Mouse (Mus musculus) hindbrain, embryonic 15.5 days (tissue): ENCODE measurements around the gene Plppr2. TPM values are rescaled to one million over a fixed set of nuclear protein-coding genes. Genes with fewer than 3 reads are reported as not detected.

Experiments
- ATAC-seq: fragments of 200-750 bp; cut with Nextera tagmentation; 2 replicates; pipeline ENCODE4 v1.8.0; 2017; ENCODE audit warnings: low read depth, moderate number of reproducible peaks, moderate TSS enrichment; ENCODE audit not compliant: low FRiP score
- H3K27ac ChIP-seq: fragments of 300-500 bp; sonication (generic); replicated peaks from 2 replicates; pipeline ENCODE4 v1.5.1; 2015; ENCODE audit warnings: mild to moderate bottlenecking, inconsistent platforms
- H3K27me3 ChIP-seq: fragments of 300-500 bp; sonication (generic); 2 replicates; pipeline ENCODE4 v1.6.1; 2015; ENCODE audit warnings: control low read depth, inconsistent platforms
- H3K36me3 ChIP-seq: fragments of 300-500 bp; sonication (generic); 2 replicates; pipeline ENCODE4 v1.6.1; 2015; ENCODE audit warnings: control low read depth, inconsistent platforms
- H3K4me1 ChIP-seq: fragments of 300-500 bp; sonication (generic); replicated peaks from 2 replicates; pipeline ENCODE4 v1.6.1; 2015; ENCODE audit warnings: control low read depth, inconsistent platforms
- H3K4me2 ChIP-seq: fragments of 300-500 bp; sonication (generic); 2 replicates; pipeline ENCODE4 v1.6.1; 2015; ENCODE audit warnings: moderate library complexity, mild to moderate bottlenecking, inconsistent platforms
- H3K4me3 ChIP-seq: fragments of 300-500 bp; sonication (generic); 2 replicates; pipeline ENCODE4 v1.5.1; 2015; ENCODE audit warnings: mild to moderate bottlenecking, inconsistent platforms
- H3K9ac ChIP-seq: fragments of 300-500 bp; sonication (generic); 2 replicates; pipeline ENCODE4 v1.6.1; 2015; ENCODE audit warnings: inconsistent platforms
- H3K9me3 ChIP-seq: fragments of 300-500 bp; sonication (generic); 2 replicates; pipeline ENCODE4 v1.6.1; 2016; ENCODE audit warnings: control low read depth, inconsistent platforms
- WGBS: fragments of 180-500 bp; shearing (Covaris S2); methylation state at CpG from one replicate; pipeline ENCODE4 v1.1.7; 2015; 5-methylcytosine and 5-hydroxymethylcytosine counted together
- polyA plus RNA-seq: library from polyadenylated mRNA; unstranded; fragments of >200 nt; fragmentation: Nextera tagmentation; extraction: Ambion mirVana; gene quantifications from 2 replicates; pipeline ENCODE4 v1.2.1, GENCODE M21; 2015

Plppr2 gene
- polyA plus RNA-seq, 1 experiment from 2014 or later, result 119 TPM

DNA sequence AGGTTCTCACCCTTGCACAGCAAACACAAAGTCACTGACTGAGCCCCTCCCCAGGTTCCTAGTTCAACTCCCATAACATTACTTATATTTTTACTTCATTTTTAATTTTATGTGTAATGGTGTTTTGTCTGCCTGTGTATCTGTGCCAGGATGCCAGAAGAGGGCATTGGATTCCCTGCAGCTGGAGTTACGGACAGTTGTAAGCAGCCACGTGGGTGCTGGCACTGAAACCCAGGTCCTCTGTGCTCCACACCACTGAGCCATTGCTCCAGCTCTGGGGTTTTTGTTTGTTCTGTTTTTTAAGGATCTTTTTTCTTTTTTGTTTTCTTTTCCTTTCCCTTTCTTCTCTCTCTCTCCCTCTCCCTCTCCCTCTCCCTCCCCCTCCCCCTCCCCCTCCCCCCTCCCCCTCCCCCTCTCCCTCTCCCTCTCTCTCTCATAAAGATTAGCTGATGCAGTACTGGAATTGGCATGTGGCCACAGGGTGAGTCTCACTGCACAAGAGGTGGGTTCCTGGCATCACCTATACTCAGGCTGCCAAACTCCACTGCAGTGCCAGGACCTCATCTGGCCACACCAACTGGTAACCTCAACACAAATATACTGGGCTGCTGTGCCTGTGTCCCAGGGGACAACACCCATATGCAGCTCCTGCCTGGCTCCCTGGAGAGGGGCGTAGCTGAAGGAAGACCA lies 59.5 kb downstream of the Plppr2 start:
- 82% methylated on average over 3 of the region's 3 CpGs for WGBS
- Histone ChIP-seq H3K27ac (no peak overlapping the region), H3K36me3 (no peaks in the 10 kb centered on the region), H3K9me3 (no peaks in the 10 kb centered on the region), H3K4me3 (no peak overlapping the region), H3K4me2 (no peak overlapping the region), H3K27me3 (peaks cover 10% of the 10 kb centered on the region), H3K4me1 (no peaks in the 10 kb centered on the region), H3K9ac (no peak overlapping the region)
- ATAC-seq, result no peak

Other genes starting within 250 kb of the Plppr2 start
- 15.6 and 18.3 TPM in 2 replicates for gene Ldlr, start 213.6 kb upstream of the Plppr2 start, polyA plus RNA-seq
- 26.4 and 27.2 TPM in 2 replicates for gene Spc24, start 176.7 kb upstream of the Plppr2 start, polyA plus RNA-seq
- 5.2 and 5.8 TPM in 2 replicates for gene Kank2, start 138.3 kb upstream of the Plppr2 start, polyA plus RNA-seq
- 0.88 TPM in 2 replicates for gene Angptl8, start 101.5 kb upstream of the Plppr2 start, polyA plus RNA-seq
- 16.4 and 21.2 TPM in 2 replicates for gene Dock6, start 84.4 kb upstream of the Plppr2 start, polyA plus RNA-seq
- gene Rab3d, start 18.8 kb upstream of the Plppr2 start, polyA plus RNA-seq, result 21.1 and 23.0 TPM in 2 replicates
- 8.5 and 11.7 TPM in 2 replicates for gene Ccdc159, start 9.6 kb upstream of the Plppr2 start, polyA plus RNA-seq
- 51.7 and 53.8 TPM in 2 replicates for gene Tmem205, start 9.5 kb upstream of the Plppr2 start, polyA plus RNA-seq
- gene Swsap1, start 18.7 kb downstream of the Plppr2 start, polyA plus RNA-seq, result 9.1 and 9.3 TPM in 2 replicates
- 1.3 and 1.9 TPM in 2 replicates for gene Epor, start 26.5 kb downstream of the Plppr2 start, polyA plus RNA-seq
- 1.2 and 2.2 TPM in 2 replicates for gene Rgl3, start 52.4 kb downstream of the Plppr2 start, polyA plus RNA-seq
- gene Ccdc151, start 65.6 kb downstream of the Plppr2 start, polyA plus RNA-seq, result 4.9 and 5.1 TPM in 2 replicates
- gene Prkcsh, start 65.8 kb downstream of the Plppr2 start, polyA plus RNA-seq, result 94.9 and 100 TPM in 2 replicates
- 97.4 and 104 TPM in 2 replicates for gene Elavl3, start 115.0 kb downstream of the Plppr2 start, polyA plus RNA-seq
- gene Gm49318, start 134.2 kb downstream of the Plppr2 start, polyA plus RNA-seq, result not detected in 2 replicates
- 17.3 and 19.6 TPM in 2 replicates for gene Zfp653, start 134.3 kb downstream of the Plppr2 start, polyA plus RNA-seq
- 56.0 and 63.5 TPM in 2 replicates for gene Ecsit, start 148.4 kb downstream of the Plppr2 start, polyA plus RNA-seq
- 1.6 and 2.3 TPM in 2 replicates for gene Cnn1, start 162.2 kb downstream of the Plppr2 start, polyA plus RNA-seq
- 183 and 190 TPM in 2 replicates for gene Elof1, start 180.1 kb downstream of the Plppr2 start, polyA plus RNA-seq
- gene Acp5, start 198.7 kb downstream of the Plppr2 start, polyA plus RNA-seq, result 0.44 and 0.97 TPM in 2 replicates
- 85.3 and 86.0 TPM in 2 replicates for gene Pigyl, start 219.8 kb downstream of the Plppr2 start, polyA plus RNA-seq